Mouse (Mus musculus): Measurements from ENCODE around the gene Zbtb1.
A peak's percentile ranks its signal among the peaks of the same experiment; 100 is the strongest.

The Zbtb1 gene

DNA sequence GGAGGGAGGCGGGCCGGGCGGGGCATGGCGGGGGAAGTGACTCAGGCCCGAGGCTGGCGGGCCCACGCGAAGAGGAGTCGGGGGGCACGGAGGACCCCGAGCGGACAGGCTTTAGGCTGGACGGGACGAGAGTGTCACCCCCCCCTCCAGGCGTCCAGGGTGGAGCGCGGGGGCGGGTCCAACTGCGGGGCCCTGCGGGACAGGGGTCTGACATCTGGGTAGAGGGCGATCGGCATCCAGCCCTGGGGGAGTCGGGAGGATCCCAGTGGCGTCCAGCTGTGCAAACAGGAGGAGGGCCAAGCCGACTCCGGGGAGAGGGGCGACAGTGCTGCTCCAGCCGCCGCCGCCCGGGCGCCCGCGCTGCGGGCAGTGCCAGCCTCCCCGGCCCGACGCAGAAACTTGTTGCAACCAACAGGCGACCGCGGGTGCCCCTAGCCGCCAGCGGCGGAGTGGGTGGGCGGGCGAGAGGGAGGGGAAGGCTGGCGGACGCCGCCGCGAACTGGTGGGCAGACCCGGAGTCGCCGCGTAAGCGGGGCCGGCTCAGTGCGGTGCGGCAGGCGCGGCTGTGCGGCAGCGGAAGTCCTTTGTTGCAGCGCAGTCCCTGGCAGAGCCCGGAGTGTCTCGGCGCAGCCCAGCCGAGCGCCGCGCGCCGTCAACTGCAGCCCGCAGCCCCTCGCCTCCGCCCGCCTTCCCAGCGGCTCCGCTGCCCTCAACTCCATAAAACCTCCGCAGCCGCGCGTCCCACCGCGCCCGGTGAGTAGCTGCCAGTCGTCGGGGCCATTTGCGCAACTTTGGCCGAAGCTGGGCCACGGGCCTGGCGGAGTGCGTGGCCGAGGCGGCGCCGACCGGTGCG is at the start of gene Zbtb1:
Gene Zbtb1 (plus strand): TSS at position 289 of the 853 bp plus-strand sequence.
- peak; percentile 82 to 83 for DNase-seq

DNA sequence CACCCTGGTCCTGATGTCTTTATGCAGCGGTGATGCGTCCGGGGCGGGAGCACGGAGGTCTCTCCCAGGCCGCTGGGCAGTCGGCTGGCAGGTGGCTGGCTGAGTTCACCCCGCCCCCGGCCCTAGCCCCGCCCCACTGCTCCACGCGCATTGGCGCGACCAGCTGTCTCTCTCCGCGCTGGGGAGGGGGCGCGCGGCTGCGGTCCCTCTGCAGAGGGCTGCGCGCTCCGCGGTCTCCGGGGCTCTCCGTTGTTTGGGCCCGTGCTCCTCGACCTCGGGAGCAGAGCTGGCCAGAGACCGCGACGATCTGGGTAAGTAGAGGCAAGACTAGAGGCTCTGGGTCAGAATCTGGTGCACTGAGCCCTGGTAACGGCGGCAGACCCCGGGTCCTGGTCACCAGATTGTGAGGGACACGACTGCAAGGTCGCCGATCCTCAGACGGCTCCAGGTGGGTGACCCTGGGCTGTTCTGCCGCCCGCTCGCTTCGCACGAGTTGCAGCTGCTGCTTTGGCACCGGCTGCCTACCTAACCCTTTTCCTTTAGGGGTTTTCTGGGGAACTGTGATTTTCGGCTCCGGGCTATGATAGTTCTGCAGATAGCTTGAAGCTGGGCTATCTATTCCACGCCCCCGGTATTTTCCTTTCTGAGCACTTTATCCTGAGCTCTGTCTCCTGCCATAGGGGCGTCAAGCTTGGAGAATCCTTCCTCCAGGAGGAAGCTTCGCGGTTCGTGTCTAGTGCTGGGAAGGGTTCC is 45.2 kb upstream of the Zbtb1 start, which contains the start of gene Akap5:
Gene Akap5 (plus strand): TSS at position 213 of the 753 bp plus-strand sequence.
- DNase-seq = peak; percentile 36 to 52

DNA sequence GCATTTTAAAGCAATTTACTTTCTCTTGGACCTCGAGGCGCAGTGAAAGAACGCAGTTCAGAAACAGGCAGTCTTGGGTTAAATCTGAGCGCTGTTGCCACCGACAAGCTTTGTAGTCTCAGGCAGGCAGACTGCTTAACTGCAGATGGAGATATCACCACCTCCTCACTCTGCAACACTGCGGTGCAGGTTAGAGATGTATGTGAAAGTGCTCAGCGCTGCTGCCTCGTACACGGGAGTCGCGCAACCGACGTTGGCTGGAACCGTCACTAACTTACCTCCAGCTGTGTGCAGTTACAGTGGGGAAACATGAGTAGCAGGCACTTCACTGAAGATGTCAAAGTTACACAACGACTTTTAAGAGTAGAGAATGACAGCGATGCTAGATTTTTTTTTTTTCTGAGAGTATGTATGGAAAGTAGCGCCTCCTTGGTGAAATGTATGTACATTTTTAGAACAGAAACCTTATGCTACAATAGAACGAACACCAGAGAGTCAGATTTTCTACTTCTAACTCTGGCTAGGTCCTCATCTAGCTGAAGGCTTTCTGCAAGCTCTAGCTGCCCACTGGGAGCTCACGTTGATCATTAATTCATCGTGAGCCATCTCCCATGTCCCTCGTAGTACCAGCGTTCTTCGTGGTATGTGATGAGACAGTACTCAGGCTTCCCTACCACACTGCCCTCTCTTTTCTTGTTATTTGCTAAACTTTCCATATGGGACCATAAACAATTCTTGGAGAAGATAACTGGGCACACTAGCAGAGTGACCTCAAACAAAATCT is 43.4 kb upstream of the Zbtb1 start:
- no peak for DNase-seq

DNA sequence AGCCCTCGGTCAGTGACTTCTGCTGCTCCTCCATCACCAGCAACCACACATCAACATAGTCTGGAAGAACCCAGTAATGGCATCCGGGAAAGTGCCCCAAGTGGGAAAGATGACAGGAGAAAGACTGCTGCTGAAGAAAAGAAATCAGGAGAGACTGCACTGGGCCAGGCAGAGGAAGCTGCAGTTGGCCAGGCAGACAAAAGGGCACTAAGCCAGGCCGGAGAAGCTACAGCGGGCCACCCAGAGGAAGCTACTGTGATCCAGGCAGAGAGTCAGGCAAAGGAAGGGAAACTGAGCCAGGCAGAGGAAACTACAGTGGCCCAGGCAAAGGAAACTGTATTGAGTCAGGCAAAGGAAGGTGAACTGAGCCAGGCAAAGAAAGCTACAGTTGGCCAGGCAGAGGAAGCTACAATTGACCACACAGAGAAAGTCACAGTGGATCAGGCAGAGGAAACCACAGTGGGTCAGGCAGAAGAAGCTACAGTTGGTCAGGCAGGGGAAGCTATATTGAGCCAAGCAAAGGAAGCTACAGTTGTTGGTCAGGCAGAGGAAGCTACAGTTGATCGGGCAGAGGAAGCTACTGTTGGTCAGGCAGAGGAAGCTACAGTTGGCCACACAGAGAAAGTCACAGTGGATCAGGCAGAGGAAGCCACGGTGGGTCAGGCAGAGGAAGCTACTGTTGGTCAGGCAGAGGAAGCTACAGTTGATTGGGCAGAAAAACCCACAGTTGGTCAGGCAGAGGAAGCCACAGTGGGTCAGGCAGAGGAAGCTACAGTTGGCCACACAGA is 41.3 kb upstream of the Zbtb1 start:
- no peak for DNase-seq

DNA sequence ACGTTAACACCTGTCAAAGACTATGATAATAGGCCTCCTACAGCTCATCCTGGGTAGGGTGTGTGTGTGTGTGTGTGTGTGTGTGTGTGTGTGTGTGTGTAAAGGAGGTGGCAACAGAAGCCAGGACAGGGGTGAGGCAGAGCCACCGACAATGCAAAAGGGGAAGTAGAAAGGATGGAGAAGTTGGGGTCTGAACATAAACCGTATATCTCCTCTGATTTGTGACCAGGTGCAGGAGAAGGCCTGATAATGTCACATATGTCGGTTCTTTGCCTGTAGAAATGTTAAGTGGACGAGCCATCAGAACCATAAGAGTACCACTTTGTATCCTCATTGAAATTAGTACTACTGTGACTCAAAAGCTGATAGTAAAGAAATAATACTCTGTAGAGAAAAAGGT is 36.4 kb upstream of the Zbtb1 start:
- no peak for DNase-seq

DNA sequence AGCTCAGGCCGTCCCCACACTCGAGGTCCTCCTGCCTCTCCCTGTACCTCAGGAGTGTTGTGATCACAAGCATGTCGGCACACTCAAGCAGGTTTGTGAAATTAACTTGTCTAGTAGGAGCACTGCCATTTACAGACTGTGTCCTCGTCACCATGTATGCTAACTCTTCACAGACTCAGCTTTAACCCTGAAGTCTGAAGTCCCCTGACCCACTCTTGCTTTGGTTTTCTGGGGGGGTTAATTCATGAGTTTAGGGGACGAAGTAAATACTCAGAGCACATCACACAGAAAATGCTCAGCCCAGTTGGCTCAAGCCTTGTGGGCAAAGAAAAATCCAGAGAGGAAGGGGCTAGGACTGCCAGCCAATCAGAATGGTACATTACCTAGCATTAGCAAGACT is 34.4 kb upstream of the Zbtb1 start:
- no peak for DNase-seq

DNA sequence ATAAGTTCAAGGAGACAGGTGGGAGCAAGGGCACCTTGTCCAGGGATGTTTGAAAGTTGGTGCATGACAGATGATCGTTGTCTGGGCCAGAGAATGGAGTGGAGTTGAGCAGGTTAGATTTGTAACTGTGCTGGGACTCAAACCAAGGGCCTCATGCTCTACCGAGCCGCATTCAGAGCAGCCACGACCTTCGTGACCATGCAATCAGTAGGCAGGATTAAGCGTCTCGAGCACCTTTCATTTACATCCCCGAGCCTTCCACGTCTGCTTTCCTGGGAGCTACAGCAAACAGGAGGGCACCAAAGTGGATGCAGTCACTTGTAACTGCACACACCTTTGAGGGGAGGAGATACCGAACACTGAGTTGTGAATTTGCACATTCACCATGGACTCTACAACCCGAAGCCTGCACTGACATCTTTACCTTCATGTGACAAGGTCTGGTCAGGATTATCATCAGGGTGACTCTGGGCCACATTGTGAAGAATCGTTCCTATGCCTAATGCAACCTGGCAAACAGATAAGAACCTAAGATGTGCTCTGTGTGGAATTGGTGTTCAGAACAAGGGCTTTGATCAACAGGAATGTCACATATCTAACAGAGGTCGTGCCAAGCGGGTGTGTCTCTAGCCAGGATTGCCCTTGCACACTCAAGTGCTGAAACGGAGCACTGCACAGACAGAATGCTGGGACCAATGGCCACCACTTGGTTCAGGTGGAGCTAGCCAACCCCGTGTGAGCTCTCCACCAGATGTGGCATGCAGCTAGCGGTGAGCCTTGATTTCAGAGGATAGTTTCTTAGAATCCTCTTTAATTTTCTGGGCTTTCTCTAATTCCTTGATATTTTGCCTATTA is 33.7 kb upstream of the Zbtb1 start:
- DNase-seq = no peak

DNA sequence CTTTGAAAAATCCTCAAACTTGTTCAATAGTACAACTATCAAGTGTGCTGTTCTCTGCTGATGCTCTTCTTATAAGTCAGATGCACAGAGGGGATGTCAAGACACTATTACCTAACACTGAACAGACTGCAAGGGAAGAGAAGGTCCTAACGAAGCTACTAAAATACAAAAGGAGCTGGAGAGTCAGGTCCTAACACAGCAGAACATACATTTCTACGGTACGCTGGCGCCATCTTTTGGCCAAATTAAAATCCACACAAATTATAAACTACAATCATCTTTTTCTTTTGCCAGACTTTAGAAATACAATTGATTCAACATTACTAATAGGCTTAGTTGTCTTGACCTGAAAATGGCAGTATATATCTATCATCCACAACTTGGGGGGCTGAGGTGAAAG is 29.0 kb upstream of the Zbtb1 start:
- DNase-seq = peak in 1 of 2 experiments; percentile 64

DNA sequence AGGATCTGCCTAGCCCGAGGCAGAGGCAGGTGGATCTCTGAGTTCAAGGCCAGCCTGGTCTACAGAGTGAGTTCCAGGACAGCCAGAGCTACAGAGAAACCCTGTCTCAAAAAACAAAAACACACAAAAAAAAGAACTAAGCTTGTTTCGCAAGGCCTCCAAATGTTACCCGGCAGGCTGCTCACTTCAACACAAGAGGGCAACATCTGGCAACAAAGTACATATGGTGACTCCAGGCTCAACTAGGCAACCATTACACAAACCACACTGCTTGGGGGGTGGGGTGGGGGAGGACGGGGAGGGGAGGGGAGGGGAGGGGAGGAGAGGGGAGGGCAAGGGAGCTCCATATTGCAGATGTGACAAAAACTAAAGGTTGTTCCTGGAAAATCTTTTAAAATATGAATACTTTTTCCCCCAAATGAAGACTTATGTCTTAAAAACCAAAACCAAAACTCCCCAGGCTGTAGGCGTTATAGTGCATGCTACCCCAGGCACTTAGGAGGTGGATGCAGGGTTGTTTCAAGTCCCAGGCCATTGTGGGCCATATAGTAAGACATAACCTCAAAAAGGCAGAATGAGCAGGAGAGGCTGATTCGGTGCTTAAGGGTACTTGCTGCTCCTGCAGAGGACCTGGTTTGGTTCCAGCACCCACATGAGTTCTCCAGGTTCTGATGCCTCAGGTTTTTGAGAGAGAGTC is 24.2 kb upstream of the Zbtb1 start:
- DNase-seq = no peak

DNA sequence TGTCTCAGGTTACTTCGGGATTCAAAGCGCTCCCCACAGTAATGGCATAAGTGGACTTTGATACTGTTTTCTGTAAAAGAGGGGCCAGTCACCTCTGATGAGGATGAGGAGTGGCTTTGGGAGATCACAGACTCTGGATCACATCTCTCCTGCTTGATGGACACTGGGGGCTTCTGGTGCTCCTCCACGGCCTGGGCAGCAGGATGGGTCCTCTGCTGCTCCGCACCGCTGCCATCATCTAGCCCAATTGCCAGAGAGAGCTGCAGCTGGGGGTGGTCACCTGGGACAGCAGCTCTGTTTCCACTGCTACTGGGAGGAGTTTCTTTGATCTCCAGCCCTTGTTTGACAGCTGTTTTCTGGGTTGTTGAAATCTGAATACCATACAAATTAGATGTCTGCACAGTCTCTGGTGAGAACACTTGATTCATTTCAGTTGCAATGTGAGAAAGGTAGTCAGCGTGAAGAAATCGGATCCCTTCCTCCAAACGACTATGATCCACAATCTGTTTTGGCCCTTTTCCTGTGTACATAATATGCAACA is 20.3 kb upstream of the Zbtb1 start:
- no peak for DNase-seq

DNA sequence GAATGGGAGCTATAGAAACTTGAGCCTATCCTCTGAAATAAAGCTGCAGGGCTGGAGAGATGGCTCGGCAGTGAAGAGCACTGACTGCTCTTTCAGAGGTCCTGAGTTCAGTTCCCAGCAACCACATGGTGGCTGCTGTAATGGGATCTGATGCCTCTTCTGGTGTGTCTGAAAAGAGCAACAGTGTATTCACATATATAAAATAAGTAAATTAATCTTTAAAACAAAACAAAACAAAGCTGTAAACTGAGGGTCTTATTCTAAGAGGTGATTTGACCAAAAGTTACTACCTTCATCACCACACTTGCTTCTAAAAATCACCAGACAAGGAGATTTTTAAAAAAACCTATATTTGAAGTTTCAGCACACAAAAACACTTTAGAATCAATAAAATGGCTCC is 9.2 kb upstream of the Zbtb1 start:
- DNase-seq = no peak

DNA sequence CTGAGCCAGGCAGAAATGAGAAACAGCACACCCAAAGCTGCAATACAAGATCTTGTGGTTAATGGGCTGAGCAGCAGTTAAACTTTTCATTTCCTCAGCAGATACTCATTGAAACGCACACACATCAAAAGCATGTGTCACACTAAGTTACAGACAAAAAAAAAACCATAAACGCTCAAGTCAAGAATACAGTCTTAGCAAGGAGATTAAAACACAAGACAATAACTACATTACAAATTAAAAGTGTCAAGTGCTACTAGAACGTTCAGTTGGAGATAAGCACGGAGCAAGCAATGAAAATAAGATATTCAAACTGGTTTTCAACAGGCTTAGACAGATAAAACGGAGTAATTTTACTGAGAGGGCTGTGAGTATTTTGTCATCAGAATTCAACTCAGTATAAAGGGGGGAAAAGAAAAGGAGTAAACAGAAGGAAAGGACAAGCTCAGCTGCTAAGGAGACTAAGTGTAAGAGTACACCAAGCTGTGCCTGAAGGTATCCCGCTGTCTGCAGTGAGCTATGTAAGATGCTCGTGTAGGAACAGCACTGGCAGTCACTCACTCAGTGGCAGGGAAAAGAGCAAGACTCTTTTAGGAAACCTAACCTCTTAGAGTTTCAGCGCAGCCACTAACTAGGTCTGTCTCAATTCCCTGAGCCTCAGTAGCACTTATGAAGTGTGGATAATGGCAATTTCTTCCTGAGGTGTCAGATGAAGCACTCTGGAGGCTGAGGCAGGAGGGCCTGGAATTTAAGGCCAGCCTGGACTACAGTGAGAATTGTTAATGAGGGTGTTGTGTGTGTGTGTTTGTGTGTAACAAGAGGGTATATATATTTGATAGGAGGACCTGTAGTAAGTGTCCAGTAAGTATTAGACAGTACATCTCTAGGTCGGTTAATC is 8.4 kb upstream of the Zbtb1 start:
- DNase-seq = no peak

DNA sequence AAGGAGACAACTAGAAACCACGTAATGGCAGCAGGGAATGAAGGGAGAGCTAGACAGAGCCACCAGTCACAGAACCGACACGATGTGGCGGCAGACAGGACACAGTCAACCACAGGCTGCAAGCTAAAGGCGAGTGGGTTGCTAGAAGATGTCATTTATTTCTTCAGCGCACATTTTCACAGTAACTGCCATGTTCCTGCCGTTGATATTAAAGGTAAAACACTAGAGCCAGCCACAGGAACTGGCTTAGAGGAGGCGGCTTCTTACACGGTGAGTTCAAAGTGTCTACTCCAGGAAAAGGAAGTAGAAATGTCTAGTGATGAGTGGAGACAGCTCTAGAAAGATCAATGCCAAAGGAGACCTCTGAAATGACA is 7.8 kb upstream of the Zbtb1 start:
- no peak for DNase-seq

DNA sequence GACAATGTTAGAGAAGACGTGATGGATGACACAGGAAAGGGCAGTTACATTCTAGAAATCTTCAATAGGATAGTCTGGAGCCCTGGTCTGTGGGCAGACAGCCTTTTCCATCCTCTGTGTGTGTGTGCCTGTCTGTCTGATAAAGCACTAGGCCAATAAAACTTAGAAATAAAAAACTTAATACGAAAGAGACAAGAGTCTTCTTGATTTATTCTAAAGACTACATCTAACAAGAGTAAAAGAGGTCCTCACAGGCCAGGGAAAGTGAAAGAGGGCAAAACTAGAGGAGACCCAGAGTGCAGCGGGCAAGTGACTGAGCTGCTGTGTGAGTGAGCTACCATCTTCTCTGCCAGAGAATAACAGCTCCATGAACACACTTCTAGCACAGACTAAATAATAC is 3.8 kb upstream of the Zbtb1 start:
- no peak for DNase-seq

DNA sequence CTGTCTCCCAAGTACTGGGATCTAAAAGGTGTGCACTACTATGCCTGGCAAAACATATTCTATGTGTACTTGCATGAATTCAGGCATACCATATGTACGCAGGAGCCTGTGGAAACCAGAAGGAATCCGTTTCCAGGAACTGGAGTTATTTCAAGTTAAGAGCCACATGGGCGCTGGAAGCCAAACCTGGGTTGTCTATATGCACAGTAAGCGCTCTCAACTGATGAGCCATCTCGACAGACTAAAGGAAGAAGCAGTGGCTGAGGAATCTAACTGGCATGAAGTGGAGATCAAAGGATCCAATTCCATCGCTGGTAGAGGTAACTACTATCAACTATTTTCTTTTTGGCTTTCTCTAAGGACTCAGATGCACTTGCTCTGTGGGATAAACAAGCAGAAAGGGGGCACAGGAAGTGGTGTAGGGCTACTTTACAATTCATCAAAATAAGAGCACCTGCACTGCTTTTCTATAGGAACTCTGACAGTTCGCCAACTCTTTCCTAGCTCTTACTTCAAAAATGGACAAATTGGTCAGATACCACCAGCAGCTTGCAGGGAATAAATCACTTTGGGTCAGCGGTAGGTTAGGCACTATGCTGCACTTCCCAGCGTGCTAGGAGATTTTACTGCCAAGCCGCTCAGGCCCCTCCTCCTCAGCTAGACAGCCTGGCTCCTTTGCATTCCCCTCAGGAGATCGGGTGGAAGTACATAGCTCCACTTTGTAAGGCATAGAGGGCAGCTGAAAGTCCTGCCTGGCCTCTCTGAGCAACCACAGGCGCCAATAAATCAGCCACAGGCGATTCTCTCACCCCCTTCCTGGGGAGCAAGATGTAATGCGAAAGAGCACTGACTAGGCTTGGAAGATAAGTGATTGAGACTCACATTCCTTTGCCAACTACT is 2.7 kb upstream of the Zbtb1 start:
- no peak for DNase-seq

DNA sequence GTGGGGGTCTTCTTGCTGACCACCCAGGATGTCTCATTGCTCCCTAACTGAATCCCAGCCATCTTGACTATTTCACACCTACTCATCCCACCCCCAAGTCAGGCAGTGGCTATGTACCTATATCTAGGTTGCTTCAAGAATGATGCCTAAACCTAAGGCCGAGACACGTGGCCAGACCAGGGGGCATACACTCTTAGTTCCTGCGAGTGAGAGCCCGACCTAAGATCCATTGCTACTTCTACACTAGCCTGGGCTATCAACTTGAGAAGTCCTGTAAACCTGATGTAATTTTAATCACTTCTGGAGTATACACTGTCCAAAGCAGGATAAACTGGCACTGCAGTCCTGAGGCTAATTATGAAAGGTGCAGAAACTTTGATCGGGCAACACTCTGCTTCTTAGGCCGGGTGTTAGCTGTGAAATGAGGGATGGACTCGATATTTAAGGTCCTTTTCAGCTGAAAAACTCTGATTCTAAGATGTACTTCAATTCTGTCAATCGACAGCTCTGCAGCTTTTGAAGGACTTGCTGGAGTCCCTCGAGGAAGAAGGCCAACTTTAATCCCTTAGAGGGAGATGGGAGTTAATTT is 1.8 kb upstream of the Zbtb1 start:
- DNase-seq = no peak

DNA sequence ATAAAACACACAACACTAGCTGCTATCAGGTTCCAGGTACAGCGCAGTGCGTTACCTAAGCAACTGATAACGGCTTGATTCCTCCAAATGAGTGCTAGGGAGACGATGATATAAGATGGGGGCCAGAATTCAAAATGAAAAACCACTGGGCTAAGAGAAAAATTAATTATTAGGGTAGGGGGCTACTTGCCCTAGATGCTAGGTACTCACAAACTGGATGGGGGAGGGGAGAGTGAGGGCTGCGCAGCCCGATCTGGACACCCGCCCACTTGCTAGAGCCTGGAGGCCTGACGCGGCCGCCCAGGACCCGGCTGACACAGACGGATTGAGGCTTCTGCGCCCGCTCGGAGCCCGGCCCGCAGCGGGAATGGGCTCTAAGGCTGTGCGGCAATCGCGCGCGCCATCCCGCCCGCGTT is 1.3 kb upstream of the Zbtb1 start:
- no peak for DNase-seq

All from spleen, adult 18-20 months (tissue).